Mouse (Mus musculus): Measurements from ENCODE around the gene Atp5d. TPM values are rescaled to one million over a fixed set of nuclear protein-coding genes. Genes with fewer than 3 reads are reported as not detected.

Atp5d gene
- 100 to 1,000 TPM; 171 to 178 TPM for total RNA-seq (2023)

GRCm38 (mm10) chr10:80138553-80139438 is at the start of gene Atp5d:
Gene Atp5d, plus strand, starts transcription at chr10:80138632.

GRCm38 (mm10) chr10:80105460-80105859 is 33.0 kb upstream of the Atp5d start, which contains the start of gene Sbno2:
Gene Sbno2, minus strand, starts transcription at chr10:80105571.

GRCm38 (mm10) chr10:80115290-80115943 is 23.0 kb upstream of the Atp5d start, which contains the start of gene Stk11:
Gene Stk11, plus strand, starts transcription at chr10:80115803.

DNA sequence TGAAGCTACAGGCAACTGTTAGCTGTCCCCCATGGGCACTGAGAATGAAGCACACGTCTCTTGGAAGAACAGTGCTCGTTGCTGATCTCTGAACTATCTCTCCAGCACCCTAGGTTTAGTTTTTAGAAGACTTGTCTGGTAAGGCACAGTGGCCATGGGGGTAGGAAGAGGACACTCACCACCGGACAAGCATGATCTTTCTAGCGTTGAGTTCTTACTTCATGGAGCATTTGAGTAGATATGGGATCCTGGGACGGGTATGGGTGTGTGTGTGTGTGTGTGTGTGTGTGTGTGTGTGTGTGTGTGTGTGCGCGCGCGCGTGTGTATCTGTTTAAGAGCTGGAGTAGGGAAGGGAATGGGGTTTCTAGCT is 2.2 kb downstream of the Atp5d start, which contains the start of gene Cbarp:
TSS of gene Cbarp (minus strand) at position 170 of the 370 bp plus-strand sequence.

GRCm38 (mm10) chr10:80147719-80148601 is 9.5 kb downstream of the Atp5d start, which contains the start of gene Midn:
Gene Midn, plus strand, starts transcription at chr10:80148272.

DNA sequence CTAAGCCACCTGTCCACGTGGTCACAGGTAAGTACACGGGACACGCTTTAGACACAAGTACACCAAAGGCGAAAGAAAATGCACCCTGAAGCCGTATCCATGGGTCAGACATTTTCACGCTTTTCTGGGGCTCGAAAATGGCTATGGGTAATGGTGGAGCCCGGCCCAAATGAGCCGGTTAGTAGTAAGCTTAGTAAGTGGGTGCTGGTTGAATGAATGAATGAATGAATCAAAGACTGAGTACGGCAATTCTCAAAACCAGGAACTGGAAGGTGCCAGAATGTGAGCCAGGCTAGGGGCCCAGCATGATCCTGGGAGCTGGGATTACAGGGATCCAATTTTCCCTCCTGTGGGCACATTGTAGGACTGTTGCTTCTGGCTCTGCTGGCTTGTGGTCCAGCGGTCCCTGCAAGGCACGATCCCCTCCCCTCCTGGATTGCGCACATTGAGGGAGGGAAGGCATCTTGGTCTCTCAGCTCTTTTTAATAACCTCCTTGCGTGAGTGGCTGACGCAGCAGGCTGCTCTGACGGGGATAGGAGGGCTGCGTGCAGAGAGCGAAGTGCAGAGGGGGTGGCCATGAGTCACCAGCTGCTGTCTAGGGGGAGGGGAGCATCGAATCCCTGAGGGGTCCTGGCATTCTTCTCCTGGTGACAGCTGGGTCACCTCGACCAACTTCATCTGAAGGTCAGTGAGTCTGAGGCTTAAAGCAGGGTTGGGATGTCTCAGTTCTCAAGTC is 27.1 kb downstream of the Atp5d start, which contains the start of gene Cirbp:
TSS of gene Cirbp (plus strand) at position 594 of the 737 bp plus-strand sequence.

DNA sequence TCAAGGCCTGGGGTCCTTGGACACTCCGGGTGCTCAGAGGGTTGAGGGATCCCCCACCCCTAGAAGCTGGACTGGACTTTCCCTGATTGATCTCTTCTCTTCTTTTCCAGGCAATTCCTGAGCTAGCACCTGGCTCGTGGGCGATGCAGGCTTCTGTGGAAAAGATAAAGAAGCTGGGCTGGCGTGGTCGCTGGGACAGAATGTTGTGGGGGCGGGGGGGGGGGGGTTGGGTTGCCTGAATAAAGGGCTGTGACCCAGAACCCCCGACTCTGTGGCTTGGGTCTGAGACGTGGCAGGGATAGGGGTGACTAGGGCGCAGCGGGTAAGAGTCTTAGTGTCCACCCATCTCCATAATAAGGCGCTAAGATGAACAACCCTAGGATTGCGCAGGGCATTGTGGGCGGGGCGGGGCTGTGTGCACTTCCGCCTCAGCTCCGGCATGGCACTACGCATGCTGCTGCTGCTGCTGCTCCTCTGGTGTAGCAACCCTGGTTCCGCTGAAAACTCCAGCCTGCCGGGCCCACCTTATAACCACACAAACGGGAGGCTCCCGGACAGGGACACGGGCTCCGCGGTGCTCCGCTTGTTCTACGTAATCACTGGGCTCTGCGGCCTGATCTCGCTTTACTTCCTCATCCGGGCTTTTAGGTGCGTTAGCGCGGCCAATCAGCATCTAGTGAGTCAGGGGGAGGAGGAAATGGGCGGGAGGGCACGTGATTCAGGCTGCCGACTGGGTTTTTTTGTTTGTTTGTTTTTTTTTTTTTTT is 34.3 kb downstream of the Atp5d start, which contains the start of gene 1600002K03Rik:
TSS of gene 1600002K03Rik (plus strand) at position 418 of the 766 bp plus-strand sequence.

DNA sequence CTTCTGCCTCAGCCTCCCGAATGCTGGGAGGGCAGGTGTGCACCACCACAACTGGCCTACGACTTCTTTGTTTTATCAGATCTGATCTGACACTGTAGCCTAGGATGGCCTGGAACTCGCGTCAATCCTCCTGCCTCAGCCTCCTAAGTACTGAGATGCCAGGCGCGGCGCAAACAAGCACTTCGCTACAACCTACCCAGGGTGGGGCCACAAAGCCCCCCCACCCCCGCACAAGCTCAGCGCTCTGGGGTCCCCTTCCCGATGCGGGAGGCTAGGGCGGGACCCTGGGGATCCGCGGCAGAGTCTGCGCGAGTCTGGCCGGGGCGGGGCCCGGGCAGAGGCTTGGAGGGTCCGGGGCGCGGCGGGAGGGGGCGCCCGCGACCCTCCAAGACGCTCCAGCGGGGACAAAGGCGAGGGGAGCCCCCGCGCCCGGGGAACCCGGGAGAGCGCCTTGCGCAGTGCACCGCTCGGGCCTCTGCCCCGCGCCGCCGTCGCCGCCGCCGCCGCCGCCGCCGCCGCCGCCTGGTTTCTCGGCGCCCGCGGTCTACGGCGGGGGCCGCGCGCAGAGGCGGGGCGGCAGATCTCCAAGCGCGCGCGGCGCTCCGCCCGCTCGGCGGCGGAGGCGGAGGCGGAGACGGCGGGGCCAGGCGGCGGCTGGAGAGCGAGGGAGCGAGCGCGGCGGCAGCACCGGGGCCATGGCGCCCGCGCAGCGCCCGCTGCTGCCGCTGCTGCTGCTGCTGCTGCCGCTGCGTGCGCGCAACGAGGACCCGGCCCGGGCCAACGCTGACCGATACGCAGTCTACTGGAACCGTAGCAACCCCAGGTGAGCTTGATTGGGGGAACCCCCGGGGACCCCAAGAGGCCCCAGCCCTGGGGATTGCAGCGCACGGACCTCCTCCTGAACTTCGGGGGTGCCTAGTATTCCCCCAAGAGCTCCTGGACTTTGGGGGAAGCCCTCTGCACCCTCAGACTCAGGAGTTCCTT is 40.9 kb downstream of the Atp5d start, which contains the start of gene Efna2:
TSS of gene Efna2 (plus strand) at position 415 of the 984 bp plus-strand sequence.

Other genes starting within 250 kb of the Atp5d start
- gene Cfd, start 247.8 kb upstream of the Atp5d start, total RNA-seq (2023): not detected
- gene Med16, start 229.7 kb upstream of the Atp5d start, total RNA-seq (2023): 10 to 100 TPM; 73.7 to 75.0 TPM
- not detected for gene Gm26602, start 227.8 kb upstream of the Atp5d start, total RNA-seq (2023)
- gene Kiss1r, start 221.7 kb upstream of the Atp5d start, total RNA-seq (2023): under 1 TPM; 0.50 to 0.93 TPM
- 10 to 100 TPM; 94.6 to 97.9 TPM for gene R3hdm4, start 217.4 kb upstream of the Atp5d start, total RNA-seq (2023)
- gene Arid3a, start 211.6 kb upstream of the Atp5d start, total RNA-seq (2023): 10 to 100 TPM; 40.0 to 49.7 TPM
- 10 to 100 TPM; 44.5 to 55.3 TPM for gene Wdr18, start 178.5 kb upstream of the Atp5d start, total RNA-seq (2023)
- gene Grin3b, start 167.9 kb upstream of the Atp5d start, total RNA-seq (2023): under 1 TPM in 1 of 2 experiments, not detected in 1; 0.24 TPM
- gene Tmem259, start 154.3 kb upstream of the Atp5d start, total RNA-seq (2023): 100 to 1,000 TPM; 156 to 169 TPM
- gene Cnn2, start 150.0 kb upstream of the Atp5d start, total RNA-seq (2023): 100 to 1,000 TPM; 339 to 353 TPM
- gene Abca7, start 142.1 kb upstream of the Atp5d start, total RNA-seq (2023): 10 to 100 TPM; 57.1 to 61.6 TPM
- gene Arhgap45, start 122.0 kb upstream of the Atp5d start, total RNA-seq (2023): 100 to 1,000 TPM; 538 to 550 TPM
- gene Polr2e, start 98.8 kb upstream of the Atp5d start, total RNA-seq (2023): 100 to 1,000 TPM in 1 of 2 experiments, 10 to 100 TPM in 1; 91.9 to 101 TPM
- 100 to 1,000 TPM; 124 to 133 TPM for gene Gpx4, start 91.5 kb upstream of the Atp5d start, total RNA-seq (2023)
- 100 to 1,000 TPM; 118 to 128 TPM for gene Sbno2, start 33.1 kb upstream of the Atp5d start, total RNA-seq (2023)
- gene Stk11, start 22.8 kb upstream of the Atp5d start, total RNA-seq (2023): 100 to 1,000 TPM; 178 to 181 TPM
- 1 to 10 TPM; 4.6 to 4.9 TPM for gene Cbarp, start 2.2 kb downstream of the Atp5d start, total RNA-seq (2023)
- gene Midn, start 9.6 kb downstream of the Atp5d start, total RNA-seq (2023): 100 to 1,000 TPM; 153 to 162 TPM
- gene Cirbp, start 27.4 kb downstream of the Atp5d start, total RNA-seq (2023): 100 to 1,000 TPM; 152 to 252 TPM
- gene 1600002K03Rik, start 34.3 kb downstream of the Atp5d start, total RNA-seq (2023): 10 to 100 TPM in 1 of 2 experiments, 1 to 10 TPM in 1; 9.9 to 13.1 TPM
- gene Efna2, start 40.9 kb downstream of the Atp5d start, total RNA-seq (2023): under 1 TPM in 1 of 2 experiments, not detected in 1; 0.42 TPM
- gene Mum1, start 87.8 kb downstream of the Atp5d start, total RNA-seq (2023): 10 to 100 TPM; 79.2 to 79.3 TPM
- gene Ndufs7, start 110.5 kb downstream of the Atp5d start, total RNA-seq (2023): 100 to 1,000 TPM in 1 of 2 experiments, 10 to 100 TPM in 1; 98.1 to 106 TPM
- gene Gamt, start 122.4 kb downstream of the Atp5d start, total RNA-seq (2023): 1 to 10 TPM; 1.2 to 3.8 TPM
- 100 to 1,000 TPM; 147 to 159 TPM for gene Dazap1, start 122.9 kb downstream of the Atp5d start, total RNA-seq (2023)
- 1,000 to 10,000 TPM; 2,823 to 2,836 TPM for gene Rps15, start 153.8 kb downstream of the Atp5d start, total RNA-seq (2023)
- under 1 TPM; 0.24 to 0.35 TPM for gene Apc2, start 157.3 kb downstream of the Atp5d start, total RNA-seq (2023)
- gene 2310011J03Rik, start 181.9 kb downstream of the Atp5d start, total RNA-seq (2023): 10 to 100 TPM; 27.6 to 32.1 TPM
- gene Pcsk4, start 190.9 kb downstream of the Atp5d start, total RNA-seq (2023): 1 to 10 TPM; 1.0 to 1.1 TPM
- gene Reep6, start 191.3 kb downstream of the Atp5d start, total RNA-seq (2023): under 1 TPM in 1 of 2 experiments, not detected in 1; 0.26 TPM
- not detected for gene Adamtsl5, start 209.8 kb downstream of the Atp5d start, total RNA-seq (2023)
- gene Plk5, start 217.8 kb downstream of the Atp5d start, total RNA-seq (2023): not detected
- 1 to 10 TPM; 8.4 to 9.4 TPM for gene Mex3d, start 249.0 kb downstream of the Atp5d start, total RNA-seq (2023)